Mouse (Mus musculus) cerebellum, postnatal 10 days (tissue): ENCODE measurements around the gene Syne3.

Experiments used
- DNase-seq, 2 experiments: peaks; one replicate each; pipeline ENCODE4 v3.0.0; 2021; ENCODE audit warnings: mixed read lengths in 2 of 2

The Syne3 gene

GRCm38 (mm10) chr12:104882533-104882932 is 127.1 kb downstream of the Syne3 start:
- no peak for DNase-seq

- no peak for DNase-seq
Measured at GRCm38 (mm10) chr12:104882061-104882460, 127.5 kb downstream of the Syne3 start.

GRCm38 (mm10) chr12:104881518-104882060 is 128.0 kb downstream of the Syne3 start:
- DNase-seq, result no peak

- DNase-seq, result no peak
Measured at GRCm38 (mm10) chr12:104880367-104880766, 129.2 kb downstream of the Syne3 start.
